Mouse (Mus musculus) liver, embryonic 14.5 days (tissue): ENCODE data around the gene Abhd8.

ENCODE experiments used
- CTCF ChIP-seq: IDR thresholded peaks from 2 replicates; pipeline ENCODE4 v1.5.1; 2016; ENCODE audit warnings: antibody characterized with exemption, low read depth, control low read depth
- EP300 ChIP-seq: IDR thresholded peaks from 2 replicates; pipeline ENCODE4 v1.6.1; 2016; ENCODE audit warnings: antibody characterized with exemption, low read depth

GRCm38 (mm10) chr8:71457659-71458270, 5.7 kb downstream of the Abhd8 start:
- TF ChIP-seq CTCF (no peak), EP300 (no peak)
